Mouse (Mus musculus) embryonic facial prominence, embryonic 15.5 days (tissue): ENCODE results near the gene Epb41l1. TPM values are rescaled to one million over a fixed set of nuclear protein-coding genes. Genes with fewer than 3 reads are reported as not detected.
A peak's percentile ranks its signal among the peaks of the same experiment; 100 is the strongest.

Experiments
- ATAC-seq: fragments of 200-750 bp; cut with Nextera tagmentation; 2 replicates; pipeline ENCODE4 v1.8.0; 2017; ENCODE audit warnings: low read depth, moderate TSS enrichment; ENCODE audit not compliant: insufficient number of reproducible peaks, low FRiP score, low TSS enrichment
- H3K27ac ChIP-seq: fragments of 300-500 bp; sonication (generic); replicated peaks from 2 replicates; pipeline ENCODE4 v1.5.1; 2015; ENCODE audit warnings: mild to moderate bottlenecking, inconsistent platforms
- H3K27me3 ChIP-seq: fragments of 300-500 bp; sonication (generic); 2 replicates; pipeline ENCODE4 v1.6.1; 2015; ENCODE audit warnings: inconsistent platforms
- H3K36me3 ChIP-seq: fragments of 300-500 bp; sonication (generic); 2 replicates; pipeline ENCODE4 v1.6.1; 2015; ENCODE audit warnings: mild to moderate bottlenecking, inconsistent platforms
- H3K4me1 ChIP-seq: fragments of 300-500 bp; sonication (generic); 2 replicates; pipeline ENCODE4 v1.6.1; 2015; ENCODE audit warnings: inconsistent platforms
- H3K4me2 ChIP-seq: fragments of 300-500 bp; sonication (generic); replicated peaks from 2 replicates; pipeline ENCODE4 v1.6.1; 2015; ENCODE audit warnings: mild to moderate bottlenecking, inconsistent platforms
- H3K4me3 ChIP-seq: fragments of 300-500 bp; sonication (generic); replicated peaks from 2 replicates; pipeline ENCODE4 v1.5.1; 2015; ENCODE audit warnings: mild to moderate bottlenecking, inconsistent platforms
- H3K9ac ChIP-seq: fragments of 300-500 bp; sonication (generic); 2 replicates; pipeline ENCODE4 v1.6.1; 2015; ENCODE audit warnings: inconsistent platforms
- H3K9me3 ChIP-seq: fragments of 300-500 bp; sonication (generic); replicated peaks from 2 replicates; pipeline ENCODE4 v1.6.1; 2016; ENCODE audit warnings: inconsistent platforms
- WGBS: fragments of 180-500 bp; shearing (Covaris S2); methylation state at CpG from one replicate; pipeline ENCODE4 v1.1.7; 2015; 5-methylcytosine and 5-hydroxymethylcytosine counted together
- polyA plus RNA-seq: library from polyadenylated mRNA; unstranded; fragments of >200 nt; fragmentation: Nextera tagmentation; extraction: Ambion mirVana; gene quantifications from 2 replicates; pipeline ENCODE4 v1.2.1, GENCODE M21; 2015

Gene Epb41l1
- polyA plus RNA-seq, 1 experiment from 2014 or later = 3.4 TPM

GRCm38 (mm10) chr2:156462154-156463029 is 41.7 kb downstream of the Epb41l1 start:
- ATAC-seq = no peak
- Histone ChIP-seq H3K9me3 (no peaks in the 10 kb centered on the region), H3K27ac (no peak overlapping the region), H3K4me2 (no peak overlapping the region), H3K27me3 (no peaks in the 10 kb centered on the region; the same call in 1 of the 2 replicates), H3K4me3 (no peak overlapping the region), H3K9ac (no peak overlapping the region), H3K4me1 (peaks cover 26% of the 10 kb centered on the region), H3K36me3 (no peaks in the 10 kb centered on the region)
- 41% methylated on average over 14 of the region's 14 CpGs for WGBS

GRCm38 (mm10) chr2:156464416-156464815 is 43.7 kb downstream of the Epb41l1 start:
- no peaks in the 10 kb centered on the region; the same call in 1 of the 2 replicates for H3K27me3 ChIP-seq

DNA sequence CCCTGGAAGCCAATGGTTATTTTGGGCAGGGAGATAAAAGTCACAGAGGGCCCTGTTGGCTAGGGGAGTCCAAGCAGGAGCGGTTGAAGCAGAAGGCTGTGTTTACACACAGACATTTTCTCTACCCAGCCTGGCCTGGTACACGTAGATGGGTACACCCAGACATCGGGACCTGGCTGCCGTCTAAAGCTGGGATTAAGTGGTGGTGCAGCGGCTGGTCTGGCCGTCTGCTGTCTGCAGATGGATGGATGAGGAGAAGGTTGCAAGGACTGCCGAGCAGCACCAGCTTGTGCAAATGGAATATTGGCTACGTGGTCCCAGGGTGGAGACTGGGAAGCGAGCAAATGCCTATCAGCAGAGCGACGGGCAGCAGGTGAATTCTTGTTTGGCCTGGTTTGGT is 46.8 kb downstream of the Epb41l1 start:
- Histone ChIP-seq H3K4me2 (no peak overlapping the region), H3K27ac (no peak overlapping the region), H3K4me3 (no peak overlapping the region), H3K36me3 (no peaks in the 10 kb centered on the region), H3K9ac (no peak overlapping the region), H3K27me3 (no peaks in the 10 kb centered on the region), H3K4me1 (peaks cover 11% of the 10 kb centered on the region; the same call in 1 of the 2 replicates), H3K9me3 (no peaks in the 10 kb centered on the region)
- no peak for ATAC-seq
- 85% methylated on average over 11 of the region's 11 CpGs for WGBS

More at GRCm38 (mm10) chr2:156464416-156464815, 43.7 kb downstream of the Epb41l1 start:
- Histone ChIP-seq H3K4me2 (no peak overlapping the region), H3K36me3 (no peaks in the 10 kb centered on the region), H3K27ac (no peak overlapping the region), H3K4me3 (no peak overlapping the region), H3K9me3 (no peaks in the 10 kb centered on the region), H3K4me1 (peaks cover 22% of the 10 kb centered on the region), H3K9ac (no peak overlapping the region)
- no peak for ATAC-seq
- 85% methylated on average over 4 of the region's 4 CpGs for WGBS

DNA sequence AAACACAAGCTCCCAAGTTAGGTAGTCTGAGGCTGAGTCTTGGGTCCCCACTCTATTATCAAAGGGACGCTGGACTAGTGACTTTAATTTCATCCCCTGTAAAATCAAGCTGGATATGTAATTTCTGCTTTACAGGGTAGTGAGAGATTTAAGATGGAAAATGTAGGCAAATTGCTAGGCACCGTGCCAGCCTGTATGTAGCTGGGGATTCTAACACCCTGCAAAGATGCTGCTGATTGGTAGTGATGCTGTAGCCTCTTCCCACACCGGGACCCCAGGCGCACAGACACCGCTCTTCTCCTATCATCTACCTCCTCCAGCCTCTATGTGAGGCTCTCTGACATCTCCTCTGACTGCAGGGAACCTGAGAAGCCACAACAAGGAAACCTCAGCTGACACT is 48.2 kb downstream of the Epb41l1 start:
- H3K4me2 ChIP-seq = no peak overlapping the region
- ATAC-seq = no peak
- no peak overlapping the region for H3K4me3 ChIP-seq
- 78% methylated on average over 5 of the region's 5 CpGs for whole genome bisulfite sequencing
- no peak overlapping the region for H3K27ac ChIP-seq
- no peaks in the 10 kb centered on the region for H3K9me3 ChIP-seq
- peaks cover 12% of the 10 kb centered on the region for H3K4me1 ChIP-seq
- no peak overlapping the region for H3K9ac ChIP-seq
- no peaks in the 10 kb centered on the region for H3K27me3 ChIP-seq
- H3K36me3 ChIP-seq = no peaks in the 10 kb centered on the region

- H3K4me3 ChIP-seq = no peak overlapping the region
- no peaks in the 10 kb centered on the region for H3K9me3 ChIP-seq
- no peak overlapping the region for H3K9ac ChIP-seq
- no peak overlapping the region for H3K27ac ChIP-seq
- no peak overlapping the region for H3K4me2 ChIP-seq
- no peaks in the 10 kb centered on the region for H3K36me3 ChIP-seq
- WGBS = 65% methylated on average over 8 of the region's 8 CpGs
- no peak for ATAC-seq
- peaks cover 18% of the 10 kb centered on the region for H3K4me1 ChIP-seq
- H3K27me3 ChIP-seq = no peaks in the 10 kb centered on the region
Observed at GRCm38 (mm10) chr2:156469508-156469907, 48.8 kb downstream of the Epb41l1 start.

DNA sequence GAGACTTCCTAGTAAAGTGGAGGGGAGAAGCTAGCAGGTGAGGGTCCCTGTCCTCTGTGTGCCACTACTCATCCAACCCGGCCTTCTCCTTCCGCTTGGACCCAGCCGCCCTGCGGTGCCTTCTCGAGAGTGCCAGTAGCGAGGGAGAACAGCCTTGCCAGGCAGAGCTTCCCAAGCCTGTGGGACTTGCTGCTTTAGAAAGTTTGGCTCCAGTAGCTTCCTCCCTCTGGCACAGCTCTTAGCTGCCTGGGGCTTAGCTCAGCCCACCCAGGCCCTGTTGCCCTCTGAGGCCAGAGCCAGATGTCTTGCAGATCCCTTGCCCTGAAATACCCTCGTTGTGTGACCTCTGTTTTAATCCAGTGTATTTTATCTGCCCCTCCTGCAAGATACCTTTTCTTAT is 50.2 kb downstream of the Epb41l1 start:
- H3K36me3 ChIP-seq = no peaks in the 10 kb centered on the region
- peaks cover 26% of the 10 kb centered on the region for H3K4me1 ChIP-seq
- no peaks in the 10 kb centered on the region for H3K9me3 ChIP-seq
- H3K4me3 ChIP-seq = no peak overlapping the region
- WGBS = 71% methylated on average over 7 of the region's 7 CpGs
- H3K27ac ChIP-seq = peak overlapping the region; percentile 8; the same call in 1 of the 2 replicates
- H3K27me3 ChIP-seq = no peaks in the 10 kb centered on the region
- H3K9ac ChIP-seq = no peak overlapping the region
- no peak for ATAC-seq
- no peak overlapping the region for H3K4me2 ChIP-seq

DNA sequence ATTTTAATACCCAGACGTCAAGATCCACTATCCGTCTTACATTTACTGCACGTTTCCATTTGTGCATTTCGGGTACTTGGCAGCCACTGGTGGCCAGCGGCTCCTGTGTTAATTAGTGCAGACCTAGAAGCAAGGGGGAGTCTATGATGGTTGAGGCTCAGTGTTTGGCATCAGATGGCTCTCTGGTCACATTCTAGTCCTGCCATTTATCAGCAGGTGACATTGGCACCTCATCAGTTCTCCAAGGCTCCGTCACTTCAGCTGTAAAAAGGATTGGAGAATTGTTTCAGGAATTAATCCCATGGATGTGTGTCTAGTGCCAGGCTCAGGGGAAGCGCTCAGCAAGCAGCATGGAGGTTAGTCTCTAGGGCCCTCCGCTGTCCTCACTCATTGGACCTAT is 51.6 kb downstream of the Epb41l1 start:
- Histone ChIP-seq H3K4me1 (peaks cover 37% of the 10 kb centered on the region), H3K4me2 (no peak overlapping the region), H3K27ac (no peak overlapping the region), H3K36me3 (no peaks in the 10 kb centered on the region), H3K27me3 (no peaks in the 10 kb centered on the region), H3K9me3 (no peaks in the 10 kb centered on the region), H3K9ac (no peak overlapping the region), H3K4me3 (no peak overlapping the region)
- no peak for ATAC-seq
- WGBS = 86% methylated on average over 8 of the region's 8 CpGs

- Histone ChIP-seq H3K4me3 (no peak overlapping the region), H3K4me2 (no peak overlapping the region), H3K36me3 (no peaks in the 10 kb centered on the region), H3K9ac (no peak overlapping the region), H3K4me1 (peaks cover 43% of the 10 kb centered on the region), H3K9me3 (no peaks in the 10 kb centered on the region), H3K27ac (no peak overlapping the region), H3K27me3 (no peaks in the 10 kb centered on the region)
- ATAC-seq = no peak
- whole genome bisulfite sequencing = 57% methylated on average over 8 of the region's 8 CpGs
Observed at GRCm38 (mm10) chr2:156473696-156474095, 53.0 kb downstream of the Epb41l1 start.

GRCm38 (mm10) chr2:156474111-156474510 is 53.4 kb downstream of the Epb41l1 start:
- no peak for ATAC-seq
- Histone ChIP-seq H3K4me1 (peaks cover 44% of the 10 kb centered on the region), H3K27ac (peak overlapping the region; percentile 88; the same call in 1 of the 2 replicates), H3K9ac (no peak overlapping the region), H3K27me3 (no peaks in the 10 kb centered on the region), H3K36me3 (no peaks in the 10 kb centered on the region), H3K4me3 (no peak overlapping the region), H3K9me3 (no peaks in the 10 kb centered on the region), H3K4me2 (peak overlapping the region; percentile 85; the same call in 1 of the 2 replicates)
- 51% methylated on average over 3 of the region's 3 CpGs for WGBS

- Histone ChIP-seq H3K4me1 (peaks cover 44% of the 10 kb centered on the region), H3K4me3 (peak overlapping the region; percentile 70), H3K27ac (peak overlapping the region; percentile 88), H3K36me3 (no peaks in the 10 kb centered on the region), H3K27me3 (no peaks in the 10 kb centered on the region), H3K9ac (peak overlapping the region; percentile 79), H3K9me3 (no peaks in the 10 kb centered on the region), H3K4me2 (peak overlapping the region; percentile 85)
- WGBS = 19% methylated on average over 12 of the region's 12 CpGs
- peak; percentile 48 for ATAC-seq
Observed at GRCm38 (mm10) chr2:156474891-156475284, 54.2 kb downstream of the Epb41l1 start.

GRCm38 (mm10) chr2:156475285-156476110 is 54.8 kb downstream of the Epb41l1 start:
- no peaks in the 10 kb centered on the region for H3K27me3 ChIP-seq
- no peaks in the 10 kb centered on the region for H3K36me3 ChIP-seq
- H3K4me3 ChIP-seq = peak overlapping the region; percentile 70
- H3K9ac ChIP-seq = peak overlapping the region; percentile 79
- peaks cover 42% of the 10 kb centered on the region for H3K4me1 ChIP-seq
- peak overlapping the region; percentile 88 for H3K27ac ChIP-seq
- H3K9me3 ChIP-seq = no peaks in the 10 kb centered on the region
- under 1% methylated on average over 43 of the region's 80 CpGs for WGBS
- peak; percentile 84 for ATAC-seq
- H3K4me2 ChIP-seq = peak overlapping the region; percentile 85
